Mouse (Mus musculus) intestine, embryonic 16.5 days (tissue): ENCODE results near the gene Nup153. TPM values are rescaled to one million over a fixed set of nuclear protein-coding genes. Genes with fewer than 3 reads are reported as not detected.

Experiments
- ATAC-seq: fragments of 200-750 bp; cut with Nextera tagmentation; 2 replicates; pipeline ENCODE4 v1.8.0; 2017; ENCODE audit warnings: moderate TSS enrichment, moderate library complexity
- H3K27ac ChIP-seq: fragments of 300-500 bp; sonication (generic); 2 replicates; pipeline ENCODE4 v1.5.1; 2014; ENCODE audit warnings: mild to moderate bottlenecking, low read length
- H3K27me3 ChIP-seq: fragments of 300-500 bp; sonication (generic); replicated peaks from 2 replicates; pipeline ENCODE4 v1.6.1; 2014; ENCODE audit warnings: low read length, control low read depth, mixed read lengths; ENCODE audit not compliant: control insufficient read depth, insufficient read depth
- H3K36me3 ChIP-seq: fragments of 300-500 bp; sonication (generic); 2 replicates; pipeline ENCODE4 v1.6.1; 2014; ENCODE audit warnings: low read length, control low read depth; ENCODE audit not compliant: control insufficient read depth, insufficient read depth
- H3K4me1 ChIP-seq: fragments of 300-500 bp; sonication (generic); 2 replicates; pipeline ENCODE4 v1.6.1; 2014; ENCODE audit warnings: low read length, control low read depth, mixed read lengths; ENCODE audit not compliant: control insufficient read depth, insufficient read depth
- H3K4me2 ChIP-seq: fragments of 300-500 bp; sonication (generic); 2 replicates; pipeline ENCODE4 v1.6.1; 2014; ENCODE audit warnings: low read depth, low read length, control low read depth
- H3K4me3 ChIP-seq: fragments of 300-500 bp; sonication (generic); 2 replicates; pipeline ENCODE4 v1.5.1; 2014; ENCODE audit warnings: mild to moderate bottlenecking, low read length
- H3K9ac ChIP-seq: fragments of 300-500 bp; sonication (generic); 2 replicates; pipeline ENCODE4 v1.6.1; 2014; ENCODE audit warnings: low read depth, low read length
- H3K9me3 ChIP-seq: fragments of 300-500 bp; sonication (generic); 2 replicates; pipeline ENCODE4 v1.6.1; 2016; ENCODE audit warnings: low read length, control low read depth; ENCODE audit not compliant: control insufficient read depth
- WGBS: fragments of 180-500 bp; shearing (Covaris S2); extraction: QIAGEN DNeasy Blood & Tissue Kit; methylation state at CpG from one replicate; pipeline ENCODE4 v1.1.7; 2014; 5-methylcytosine and 5-hydroxymethylcytosine counted together
- polyA plus RNA-seq: library from polyadenylated mRNA; unstranded; fragments of >200 nt; fragmentation: Nextera tagmentation; extraction: Ambion mirVana; gene quantifications from 2 replicates; pipeline ENCODE4 v1.2.1, GENCODE M21; 2015

Nup153 gene
- polyA plus RNA-seq, 1 experiment from 2014 or later = 12.1 TPM

DNA sequence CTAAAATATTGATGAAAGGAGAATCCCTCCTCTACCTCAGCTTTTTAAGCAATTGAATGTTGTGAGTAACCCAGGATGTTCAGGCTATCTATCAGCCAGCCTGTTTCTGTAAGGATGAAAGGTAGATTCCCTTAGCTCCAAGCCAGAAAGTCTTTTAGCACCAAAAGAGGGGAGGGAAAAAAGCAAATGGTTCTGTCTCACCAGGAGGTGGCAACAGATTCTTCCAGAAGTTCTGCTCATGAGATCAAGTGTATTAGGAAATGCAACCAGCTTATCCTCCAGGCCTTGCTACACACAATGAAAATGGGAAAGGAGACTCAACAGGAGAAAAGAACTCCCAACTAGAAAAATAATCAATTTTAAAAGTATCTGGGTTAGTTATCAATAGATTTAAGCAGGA lies 3.4 kb downstream of the Nup153 start:
- H3K27ac ChIP-seq = no peak overlapping the region
- ATAC-seq = no peak
- no peaks in the 10 kb centered on the region for H3K36me3 ChIP-seq
- peaks cover 6% of the 10 kb centered on the region for H3K4me1 ChIP-seq
- H3K27me3 ChIP-seq = no peaks in the 10 kb centered on the region
- H3K9me3 ChIP-seq = no peaks in the 10 kb centered on the region
- H3K9ac ChIP-seq = no peak overlapping the region
- no peak overlapping the region for H3K4me3 ChIP-seq
- no peak overlapping the region for H3K4me2 ChIP-seq

DNA sequence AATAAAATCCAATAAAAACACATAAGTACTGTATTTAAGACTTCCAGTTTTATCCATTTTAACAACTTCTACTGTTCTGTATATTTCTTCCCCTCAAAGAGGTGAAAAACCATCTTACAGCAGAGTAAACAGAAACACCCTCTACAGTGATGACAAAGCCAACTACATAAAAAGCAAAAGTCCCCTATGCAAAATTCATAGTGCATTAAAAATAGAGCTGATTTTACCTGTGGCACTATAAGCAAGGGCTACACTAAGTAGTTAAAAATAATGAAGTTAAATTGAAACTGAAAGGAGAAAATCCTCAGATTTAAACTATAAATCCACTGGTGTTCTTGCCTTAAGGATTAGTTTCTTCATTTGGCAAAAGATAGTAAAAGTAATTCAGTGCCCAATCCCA lies 6.7 kb downstream of the Nup153 start:
- Histone ChIP-seq H3K27me3 (no peaks in the 10 kb centered on the region), H3K4me3 (no peak overlapping the region), H3K9me3 (no peaks in the 10 kb centered on the region), H3K27ac (no peak overlapping the region), H3K9ac (no peak overlapping the region), H3K4me1 (peaks cover 6% of the 10 kb centered on the region), H3K36me3 (no peaks in the 10 kb centered on the region), H3K4me2 (no peak overlapping the region)
- no peak for ATAC-seq

DNA sequence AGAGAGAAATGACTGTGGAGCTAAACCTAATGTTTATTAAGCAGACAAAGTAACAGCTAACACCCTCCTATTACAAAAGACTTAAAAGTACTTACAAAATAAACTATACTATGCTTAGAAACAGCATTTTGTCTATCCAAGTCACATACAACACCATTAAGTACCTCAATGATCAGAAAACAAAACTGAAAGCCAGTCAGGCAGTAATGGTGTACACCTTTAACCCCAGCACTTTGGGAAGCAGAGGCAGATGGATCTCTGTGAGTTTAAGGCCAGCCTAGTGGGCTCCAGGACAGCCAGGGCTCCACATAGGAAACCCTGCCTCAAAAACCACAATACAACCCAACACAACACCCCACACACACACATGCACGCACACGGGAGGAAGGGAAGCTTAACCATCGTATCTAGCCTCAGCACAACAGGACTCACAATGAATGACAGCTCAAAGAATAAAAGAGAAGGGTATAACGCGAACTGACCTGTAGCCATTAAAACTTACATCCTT lies 8.8 kb downstream of the Nup153 start:
- Histone ChIP-seq H3K36me3 (no peaks in the 10 kb centered on the region), H3K27me3 (no peaks in the 10 kb centered on the region), H3K9me3 (no peaks in the 10 kb centered on the region), H3K4me3 (no peak overlapping the region), H3K4me2 (no peak overlapping the region), H3K9ac (no peak overlapping the region), H3K27ac (no peak overlapping the region), H3K4me1 (no peaks in the 10 kb centered on the region; the same call in 1 of the 2 replicates)
- WGBS = 80% methylated on average over 5 of the region's 5 CpGs
- ATAC-seq = no peak

DNA sequence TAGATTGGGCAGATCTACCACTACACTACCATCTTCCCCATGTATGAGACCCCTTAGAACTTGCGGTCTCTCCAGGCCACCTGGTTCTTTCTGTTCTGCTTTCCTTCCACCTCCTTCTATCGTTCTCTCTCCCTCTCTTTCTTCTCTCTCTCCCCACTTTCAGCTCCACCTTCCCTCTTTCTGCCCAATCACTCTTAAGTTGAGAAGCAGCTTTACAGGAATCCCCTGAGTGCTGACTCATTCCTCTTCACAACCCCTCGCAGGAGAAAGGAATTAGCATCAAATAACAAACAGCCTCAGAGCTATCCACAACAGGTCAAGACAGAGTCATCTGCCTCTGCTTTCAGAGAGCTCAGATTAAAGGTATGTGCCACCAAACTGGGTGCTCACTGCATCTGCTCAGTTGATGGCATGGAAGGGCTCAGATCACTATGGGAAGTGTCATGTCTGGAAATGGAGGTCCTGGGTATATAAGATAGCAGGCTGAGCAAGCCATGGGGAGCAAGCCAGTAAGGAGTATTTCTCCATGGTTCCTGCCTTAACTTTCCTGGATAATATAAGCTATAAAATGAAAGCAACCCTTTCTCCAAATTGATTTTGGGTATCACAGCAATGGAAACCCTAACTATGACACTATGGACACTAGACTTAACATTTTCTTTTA lies 11.6 kb downstream of the Nup153 start:
- Histone ChIP-seq H3K27me3 (no peaks in the 10 kb centered on the region), H3K4me2 (no peak overlapping the region), H3K4me3 (no peak overlapping the region), H3K9ac (no peak overlapping the region), H3K36me3 (peaks cover 4% of the 10 kb centered on the region; the same call in 1 of the 2 replicates), H3K27ac (no peak overlapping the region), H3K9me3 (no peaks in the 10 kb centered on the region), H3K4me1 (no peaks in the 10 kb centered on the region; the same call in 1 of the 2 replicates)
- ATAC-seq = no peak
- 64% methylated on average over 3 of the region's 3 CpGs for WGBS

DNA sequence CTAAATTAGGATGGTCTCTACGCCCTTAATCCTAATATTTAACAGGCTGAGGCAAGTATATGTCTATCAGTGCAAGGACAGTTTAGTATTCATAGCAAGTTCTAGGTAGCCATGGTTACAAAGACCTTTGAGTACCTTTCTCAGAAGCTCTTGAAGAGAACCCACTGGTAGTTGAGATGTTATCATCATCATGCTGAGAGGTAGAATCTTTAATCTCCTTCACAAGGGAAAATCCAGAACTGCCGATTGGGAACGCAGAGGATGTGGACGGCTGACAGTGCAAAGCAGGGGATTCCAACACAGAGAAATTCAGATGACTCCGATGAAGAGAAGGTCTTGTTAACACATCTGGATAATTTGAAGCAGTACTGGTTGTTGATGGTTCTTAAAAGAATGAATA lies 14.3 kb downstream of the Nup153 start:
- peaks cover 6% of the 10 kb centered on the region for H3K36me3 ChIP-seq
- H3K9me3 ChIP-seq = no peaks in the 10 kb centered on the region
- WGBS = 96% methylated on average over 5 of the region's 5 CpGs
- H3K27me3 ChIP-seq = no peaks in the 10 kb centered on the region
- no peaks in the 10 kb centered on the region; the same call in 1 of the 2 replicates for H3K4me1 ChIP-seq
- ATAC-seq = no peak
- no peak overlapping the region for H3K4me3 ChIP-seq
- H3K27ac ChIP-seq = no peak overlapping the region
- no peak overlapping the region for H3K9ac ChIP-seq
- no peak overlapping the region for H3K4me2 ChIP-seq

DNA sequence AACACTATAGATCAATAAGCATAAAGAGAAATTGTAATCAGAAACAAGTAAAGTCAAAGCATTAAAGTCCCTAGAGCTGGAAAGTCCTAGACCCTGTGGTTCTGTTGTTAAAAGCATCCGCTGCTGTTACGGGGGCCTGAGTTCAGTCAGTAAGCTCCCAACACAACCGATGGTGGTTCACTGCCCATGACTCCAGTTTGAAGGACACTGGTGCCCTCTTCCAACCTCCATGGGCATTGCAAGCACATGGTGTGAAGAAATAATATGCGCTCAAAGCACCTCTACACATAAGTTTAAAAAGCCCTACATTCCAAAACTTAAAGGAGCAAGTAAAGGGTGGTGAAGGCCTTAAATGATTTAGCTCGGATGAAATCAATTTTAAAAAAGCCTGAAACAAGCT lies 24.6 kb downstream of the Nup153 start:
- 85% methylated on average over 5 of the region's 5 CpGs for WGBS
- no peak for ATAC-seq

DNA sequence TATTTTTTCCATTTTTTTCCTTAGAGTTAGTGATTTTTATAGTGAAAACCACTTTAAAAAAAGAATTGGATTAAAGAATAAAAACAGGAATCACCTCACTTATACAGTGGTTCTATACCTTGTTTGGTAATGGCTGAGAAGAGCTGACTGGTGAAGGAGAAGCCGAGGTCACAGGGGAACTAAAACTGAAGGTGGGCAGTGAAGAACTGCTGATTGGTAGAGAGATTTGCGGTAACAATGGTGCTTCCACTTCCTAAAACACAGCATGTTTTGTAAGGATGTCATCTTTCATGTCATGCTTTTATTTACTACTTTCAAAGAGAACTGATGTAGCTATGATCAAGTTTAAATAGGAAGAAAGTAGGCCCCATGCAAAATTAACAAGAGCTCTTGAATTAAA lies 26.3 kb downstream of the Nup153 start:
- no peaks in the 10 kb centered on the region for H3K4me1 ChIP-seq
- 83% methylated on average over 2 of the region's 2 CpGs for WGBS
- H3K4me2 ChIP-seq = no peak overlapping the region
- H3K4me3 ChIP-seq = no peak overlapping the region
- ATAC-seq = no peak
- H3K9me3 ChIP-seq = no peaks in the 10 kb centered on the region
- H3K9ac ChIP-seq = no peak overlapping the region
- no peak overlapping the region for H3K27ac ChIP-seq
- no peaks in the 10 kb centered on the region for H3K27me3 ChIP-seq
- H3K36me3 ChIP-seq = no peaks in the 10 kb centered on the region

More for the DNA sequence above, 24.6 kb downstream of the Nup153 start:
- Histone ChIP-seq H3K9ac (no peak overlapping the region), H3K9me3 (no peaks in the 10 kb centered on the region), H3K36me3 (no peaks in the 10 kb centered on the region), H3K4me2 (no peak overlapping the region), H3K4me1 (no peaks in the 10 kb centered on the region), H3K27me3 (no peaks in the 10 kb centered on the region), H3K27ac (no peak overlapping the region), H3K4me3 (no peak overlapping the region)

DNA sequence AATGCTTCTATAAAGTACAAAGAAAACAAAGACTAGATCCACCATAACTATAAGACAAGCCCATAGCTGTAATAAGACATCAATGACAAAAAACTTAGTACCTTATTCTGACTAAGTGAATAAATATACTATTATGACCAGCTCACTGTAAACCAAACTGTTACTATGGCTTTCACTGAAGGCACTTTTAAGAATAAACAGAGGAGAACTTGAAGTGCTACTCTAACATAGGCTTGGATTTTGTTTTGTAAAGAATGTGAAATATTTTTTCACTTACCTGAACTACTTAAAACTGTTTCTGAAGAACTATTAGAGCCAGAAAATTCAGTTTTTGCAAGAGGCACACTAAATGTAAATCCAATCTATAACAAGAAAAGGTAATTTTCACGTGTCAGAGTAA lies 28.4 kb downstream of the Nup153 start:
- Histone ChIP-seq H3K4me2 (no peak overlapping the region), H3K9ac (no peak overlapping the region), H3K4me3 (no peak overlapping the region), H3K27me3 (no peaks in the 10 kb centered on the region), H3K36me3 (no peaks in the 10 kb centered on the region), H3K27ac (no peak overlapping the region), H3K9me3 (no peaks in the 10 kb centered on the region), H3K4me1 (no peaks in the 10 kb centered on the region)
- WGBS = 90% methylated on average over 1 of the region's 1 CpGs
- no peak for ATAC-seq

DNA sequence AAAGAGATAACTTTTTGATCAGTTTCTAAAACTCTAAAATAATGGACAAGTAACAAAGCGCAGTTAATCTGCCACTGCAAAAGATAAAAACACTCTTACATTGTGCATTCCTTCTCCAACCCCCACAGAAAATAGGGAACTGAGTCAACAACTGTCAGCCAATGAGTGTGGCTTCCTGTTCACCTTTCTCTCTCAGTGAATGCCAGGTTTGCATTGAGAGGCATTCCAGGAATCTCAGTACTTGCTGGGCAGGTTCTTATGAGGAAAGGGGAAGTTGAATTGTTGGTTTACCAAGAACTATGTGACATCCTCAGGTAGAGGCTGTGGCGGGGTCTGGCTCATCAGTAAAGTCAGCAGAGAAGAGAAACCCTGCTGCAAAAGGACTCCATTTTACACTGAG lies 31.0 kb downstream of the Nup153 start:
- no peaks in the 10 kb centered on the region for H3K4me1 ChIP-seq
- H3K27ac ChIP-seq = peak overlapping the region; percentile 33; the same call in 1 of the 2 replicates
- H3K4me2 ChIP-seq = no peak overlapping the region
- no peaks in the 10 kb centered on the region for H3K27me3 ChIP-seq
- no peak overlapping the region for H3K9ac ChIP-seq
- H3K9me3 ChIP-seq = no peaks in the 10 kb centered on the region
- peak; percentile 45; the same call in 1 of the 2 replicates for ATAC-seq
- H3K4me3 ChIP-seq = no peak overlapping the region
- WGBS = 70% methylated on average over 2 of the region's 2 CpGs
- H3K36me3 ChIP-seq = peaks cover 5% of the 10 kb centered on the region

DNA sequence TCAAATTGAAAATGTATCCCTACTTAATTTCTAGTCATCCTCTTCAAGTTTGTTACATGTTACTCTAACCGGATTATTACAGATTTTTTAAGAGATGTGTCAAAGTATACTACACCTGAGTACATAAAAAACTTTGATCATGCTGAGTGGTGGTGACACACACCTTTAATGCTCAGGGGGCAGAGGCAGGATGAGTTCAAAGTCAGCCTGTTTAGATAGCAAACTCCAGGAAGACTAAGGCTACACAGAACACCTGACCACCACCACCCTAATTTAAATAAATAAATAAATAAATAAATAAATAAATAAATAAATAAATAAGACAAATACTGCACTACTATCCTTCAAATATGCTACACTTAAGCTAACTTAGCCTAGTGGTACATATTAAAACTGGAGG lies 31.8 kb downstream of the Nup153 start:
- Histone ChIP-seq H3K27ac (no peak overlapping the region), H3K4me2 (no peak overlapping the region), H3K4me3 (no peak overlapping the region), H3K4me1 (no peaks in the 10 kb centered on the region), H3K9ac (no peak overlapping the region), H3K9me3 (no peaks in the 10 kb centered on the region), H3K27me3 (no peaks in the 10 kb centered on the region), H3K36me3 (peaks cover 5% of the 10 kb centered on the region)
- ATAC-seq = peak; percentile 74
- WGBS = 92% methylated on average over 1 of the region's 1 CpGs
